Mouse (Mus musculus) lung, postnatal 4 days (tissue): ENCODE results near the gene Mmp19.

Source experiments
- DNase-seq, 2 experiments: peaks; one replicate each; pipeline ENCODE4 v3.0.0; 2021

The Mmp19 gene

DNA sequence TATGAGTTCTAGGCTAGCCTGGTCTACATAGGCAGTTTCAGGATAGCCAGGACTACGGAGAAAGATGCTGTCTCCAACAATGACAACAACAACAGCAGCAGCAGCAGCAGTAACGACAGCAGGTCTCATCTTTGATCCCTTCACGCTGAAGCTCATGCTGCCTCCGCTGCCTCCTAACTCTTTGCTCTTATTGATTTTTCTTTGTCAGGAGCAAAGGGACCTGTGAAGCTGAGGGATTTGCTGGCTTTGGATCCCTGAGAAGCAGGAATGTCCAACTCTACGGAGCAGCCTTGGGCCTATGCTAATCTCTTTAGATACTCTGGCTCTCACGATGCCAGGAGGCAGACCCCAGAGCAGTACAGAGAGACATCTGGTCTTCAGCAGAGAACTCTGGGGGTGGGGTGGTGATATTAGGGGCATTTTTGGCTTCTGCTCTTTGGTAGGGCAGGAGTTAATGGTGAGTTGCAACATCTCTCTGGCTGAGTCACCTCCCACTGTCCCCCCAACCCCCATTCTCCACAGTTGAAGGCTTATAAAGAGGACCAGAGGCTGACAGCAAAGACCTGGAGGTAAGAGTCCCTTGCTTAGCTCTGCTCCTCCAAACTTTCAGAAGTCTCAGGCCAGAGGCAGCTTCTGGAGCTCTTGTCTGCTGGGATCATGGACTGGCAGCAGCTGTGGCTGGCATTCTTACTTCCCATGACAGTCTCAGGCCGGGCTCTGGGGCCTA, at the start of gene Mmp19:
TSS of gene Mmp19 (plus strand) at position 513 of the 727 bp plus-strand sequence.
- peak; percentile 32 to 37 for DNase-seq

DNA sequence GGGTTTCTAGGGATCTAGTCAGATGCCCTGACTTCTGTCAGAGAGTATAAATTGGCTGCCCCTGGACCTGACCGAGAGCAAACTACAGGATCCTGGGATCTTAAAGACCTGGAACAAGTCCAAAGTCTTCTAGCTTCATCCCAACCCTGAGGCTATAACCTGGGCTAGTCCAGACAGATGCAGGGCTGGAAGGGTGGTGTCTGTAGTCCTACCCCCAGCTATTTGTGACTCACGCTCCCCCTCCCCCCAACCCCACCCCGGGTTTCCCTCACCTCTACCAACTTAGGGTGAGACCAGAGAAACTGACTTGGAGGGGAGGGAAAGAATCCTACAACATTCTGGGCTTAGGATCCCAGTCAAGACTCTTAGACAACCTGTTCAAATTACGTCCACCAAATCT, 48.1 kb upstream of the Mmp19 start:
- no peak for DNase-seq

DNA sequence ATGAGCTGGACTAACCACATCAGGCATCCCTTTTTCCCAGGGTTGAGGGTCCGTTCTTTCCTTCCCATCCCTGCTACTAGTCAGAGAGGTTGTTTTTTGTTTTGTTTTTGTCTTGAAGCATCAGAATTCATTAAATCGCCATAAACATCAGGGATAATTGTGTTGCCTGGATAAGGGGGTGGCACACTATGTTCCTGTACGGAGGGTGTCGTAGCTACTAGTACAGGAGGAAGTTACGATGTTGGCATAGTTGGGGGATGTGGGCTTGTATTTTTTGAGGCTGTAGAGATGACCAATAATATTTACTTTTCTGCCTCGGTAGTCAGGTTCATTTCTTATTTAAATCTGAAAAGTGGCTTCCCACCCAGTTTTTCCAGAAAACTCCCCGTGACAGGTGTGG, 47.5 kb upstream of the Mmp19 start:
- no peak for DNase-seq

- peak; percentile 75 to 82 for DNase-seq
These were observed 46.9 kb upstream of the Mmp19 start for GRCm38 (mm10) chr10:128743791-128744191.

GRCm38 (mm10) chr10:128744211-128744610, 46.5 kb upstream of the Mmp19 start:
- DNase-seq = no peak

- peak; percentile 49 to 51 for DNase-seq
These were observed 45.8 kb upstream of the Mmp19 start, which contains the start of gene Dgka for GRCm38 (mm10) chr10:128744680-128745601. TSS of gene Dgka (minus strand) at chr10:128744855.

DNA sequence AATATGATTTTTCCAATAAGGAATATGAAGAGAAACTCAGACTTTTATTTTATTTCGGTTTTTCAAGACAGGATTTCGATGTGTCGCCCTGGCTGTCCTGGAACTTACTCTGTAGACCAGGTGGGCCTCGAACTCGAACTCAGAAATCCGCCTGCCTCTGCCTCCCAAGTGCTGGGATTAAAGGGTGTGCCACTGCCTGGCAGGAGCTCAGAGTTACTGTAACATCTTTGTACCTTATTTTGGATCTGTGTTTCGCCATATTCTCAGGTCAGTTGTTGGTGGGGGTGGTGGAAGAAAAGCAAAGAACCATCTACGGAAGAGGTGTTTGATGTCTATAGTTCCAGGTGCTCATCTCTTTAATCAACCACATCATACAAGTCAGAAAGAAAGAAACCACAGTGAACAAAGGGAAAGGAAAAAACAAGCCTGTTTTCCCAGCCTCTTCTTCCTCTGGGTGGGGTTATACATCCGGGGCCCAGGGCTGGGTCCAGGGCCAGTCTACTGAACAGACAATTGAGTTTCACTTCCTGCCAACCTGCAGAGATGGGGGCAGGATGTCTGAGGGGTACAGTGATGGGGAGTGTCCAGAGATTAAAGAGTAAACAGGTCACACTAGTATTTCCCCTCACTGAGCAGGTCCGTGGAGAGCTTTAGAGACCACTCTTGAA, 44.6 kb upstream of the Mmp19 start:
- peak; percentile 46 to 66 for DNase-seq

- DNase-seq = no peak
These were observed 43.6 kb upstream of the Mmp19 start for GRCm38 (mm10) chr10:128746972-128747645.

- DNase-seq = peak; percentile 86 to 90
These were observed 43.0 kb upstream of the Mmp19 start, which contains the start of gene Pym1 for GRCm38 (mm10) chr10:128747646-128748251. TSS of gene Pym1 (plus strand) at chr10:128747889.

GRCm38 (mm10) chr10:128748252-128748864, 42.4 kb upstream of the Mmp19 start:
- peak; percentile 81 to 84 for DNase-seq

DNA sequence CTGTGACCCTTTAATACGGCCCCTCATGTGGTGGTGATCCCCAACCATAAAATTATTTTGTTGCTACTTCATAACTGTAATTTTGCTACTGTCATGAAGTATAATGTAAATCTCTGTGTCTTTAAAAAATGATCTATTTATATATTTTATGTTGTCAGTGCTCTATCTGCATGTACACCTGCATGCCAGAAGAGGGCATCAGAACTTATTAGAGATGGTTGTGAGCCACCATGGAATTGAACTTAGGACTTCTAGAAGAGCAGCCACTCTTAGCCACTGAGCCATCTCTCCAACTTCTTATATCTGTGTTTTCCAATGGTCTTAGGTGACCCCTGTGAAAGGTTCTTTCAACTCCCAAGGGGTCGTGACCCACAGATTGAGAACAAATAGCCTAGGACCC, 17.8 kb upstream of the Mmp19 start:
- DNase-seq = no peak

DNA sequence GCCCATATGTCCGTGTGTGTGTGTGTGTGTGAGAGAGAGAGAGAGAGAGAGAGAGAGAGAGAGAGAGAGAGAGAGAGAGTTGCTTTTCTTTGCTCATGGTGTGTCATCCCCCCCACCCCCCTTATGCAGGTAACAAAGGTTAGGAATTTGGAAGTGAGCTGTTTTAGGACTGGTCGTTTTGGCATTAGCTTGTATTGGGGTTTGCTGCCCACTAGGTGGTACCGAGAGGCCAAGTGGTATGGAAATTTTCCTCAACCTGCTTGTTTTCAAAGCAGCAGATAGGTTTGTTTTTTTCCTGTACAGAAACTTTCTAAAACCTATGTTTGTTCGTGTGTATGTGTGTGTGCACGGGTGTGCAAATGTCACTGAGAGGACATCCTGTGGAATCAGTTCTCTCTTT, 17.0 kb upstream of the Mmp19 start:
- no peak for DNase-seq

GRCm38 (mm10) chr10:128778441-128778840, 12.3 kb upstream of the Mmp19 start:
- no peak for DNase-seq

DNA sequence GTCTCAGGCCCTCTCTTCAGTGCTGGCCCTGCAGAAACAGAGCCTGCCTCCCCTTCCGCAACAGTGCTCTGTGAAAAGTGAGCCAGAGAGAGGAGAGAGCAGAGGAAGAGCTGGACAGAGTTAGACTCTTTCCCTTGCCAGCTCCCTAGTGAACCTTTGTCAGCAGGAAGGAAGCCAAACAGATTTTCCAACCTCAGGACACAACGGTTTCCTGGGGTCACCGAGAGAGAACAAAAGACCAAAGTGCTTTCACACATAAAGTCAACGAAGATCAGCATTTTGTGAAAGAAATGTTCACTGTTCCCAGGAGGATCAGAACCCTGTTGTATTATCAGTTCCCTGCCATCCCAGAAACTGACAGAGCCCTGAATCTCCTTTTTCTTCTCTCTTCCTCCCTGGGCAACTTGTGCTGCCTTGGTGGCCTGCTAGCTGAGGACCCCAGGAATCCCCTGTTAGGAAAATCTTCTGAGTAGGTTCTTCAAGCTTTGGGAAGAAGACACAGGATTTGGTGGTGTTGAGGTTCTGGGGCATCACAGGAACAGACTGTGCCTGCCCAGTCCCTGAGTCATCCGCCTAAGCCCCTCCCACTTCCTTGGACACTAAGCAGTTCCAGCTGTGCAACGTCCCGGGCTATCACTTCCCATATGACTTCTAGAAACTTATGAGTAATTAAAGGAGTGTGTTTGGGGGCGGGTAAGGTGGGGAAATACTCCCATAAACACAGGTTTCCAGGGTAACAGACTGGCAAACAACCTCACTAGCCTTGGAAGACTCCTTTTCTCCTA, 11.5 kb upstream of the Mmp19 start:
- peak; percentile 88 to 89 for DNase-seq

DNA sequence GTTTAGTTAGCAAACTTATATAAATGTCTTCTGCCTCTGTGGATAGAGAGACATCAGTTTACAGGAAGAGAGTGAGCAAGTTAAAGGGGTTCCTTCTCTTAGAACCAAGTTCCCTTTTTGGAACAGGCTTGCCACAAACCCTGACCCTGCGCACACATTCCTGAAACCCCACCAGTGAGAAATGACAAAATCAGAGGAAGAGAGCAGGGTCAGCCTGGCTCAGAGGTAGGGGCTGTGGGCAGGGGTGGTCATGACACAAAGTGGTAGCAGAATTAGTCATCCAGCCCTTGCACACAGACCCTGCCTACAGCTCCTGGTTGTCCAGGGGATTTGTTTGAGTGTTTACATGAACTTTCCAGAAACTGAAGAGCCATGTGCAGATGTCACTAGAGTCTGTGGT, 10.5 kb upstream of the Mmp19 start:
- peak in 1 of 2 experiments; percentile 26 for DNase-seq

DNA sequence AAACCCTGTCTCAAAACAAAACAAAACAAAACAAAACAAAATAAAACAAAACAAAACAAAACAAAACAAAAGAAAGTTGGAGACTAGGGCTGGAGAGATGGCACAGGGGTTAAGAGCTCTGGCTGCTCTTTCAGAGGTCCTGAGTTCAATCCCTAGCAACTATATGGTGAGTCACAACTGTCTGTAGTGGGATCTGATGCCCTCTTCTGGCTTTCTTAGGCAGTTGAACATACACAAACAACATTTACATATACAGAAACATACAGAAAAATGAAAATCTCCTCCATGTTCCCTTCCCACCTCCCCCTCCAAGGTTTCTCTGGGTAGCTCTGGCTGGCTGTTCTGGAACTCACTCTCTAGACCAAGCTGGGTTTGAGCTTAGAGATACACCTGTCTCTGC, 1.3 kb downstream of the Mmp19 start:
- no peak for DNase-seq

- DNase-seq = no peak
These were observed 2.5 kb downstream of the Mmp19 start for GRCm38 (mm10) chr10:128793258-128793657.

GRCm38 (mm10) chr10:128794391-128794790, 3.7 kb downstream of the Mmp19 start:
- no peak for DNase-seq

GRCm38 (mm10) chr10:128795581-128795980, 4.9 kb downstream of the Mmp19 start:
- no peak for DNase-seq

- DNase-seq = no peak
These were observed 8.0 kb downstream of the Mmp19 start for GRCm38 (mm10) chr10:128798676-128799075.

DNA sequence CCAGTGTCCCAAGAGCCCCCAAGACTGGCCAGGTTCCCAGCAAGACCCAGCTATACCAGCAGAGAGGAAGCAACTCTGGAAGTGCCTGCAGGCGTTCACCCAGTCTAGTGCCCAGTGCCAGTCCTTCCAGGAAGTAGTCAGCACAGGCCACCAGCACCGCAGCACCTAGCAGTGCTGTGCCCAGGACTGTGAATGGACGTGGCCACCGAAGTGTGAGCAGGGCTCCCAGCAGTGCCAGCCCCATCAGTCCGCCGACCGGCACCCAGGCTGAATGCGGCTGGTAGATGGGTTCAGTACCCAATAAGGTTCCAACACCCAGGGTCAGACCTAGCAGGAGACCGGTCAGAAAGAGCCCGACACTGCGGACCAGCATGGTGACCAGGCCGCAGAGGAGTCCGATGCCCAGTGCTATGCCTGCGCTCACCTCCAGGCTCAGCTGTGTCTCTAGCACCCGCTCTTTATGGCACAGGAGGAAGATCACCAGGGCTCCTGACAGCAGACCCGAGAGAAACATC, 11.3 kb downstream of the Mmp19 start:
- no peak for DNase-seq
